Mouse (Mus musculus) kidney, adult 2 months (tissue): Measurements from ENCODE around the gene Fcrl5. TPM values are rescaled to one million over a fixed set of nuclear protein-coding genes. Genes with fewer than 3 reads are reported as not detected.
A peak's percentile ranks its signal among the peaks of the same experiment; 100 is the strongest.

ENCODE experiments used
- DNase-seq: peaks from one replicate; pipeline ENCODE4 v3.0.0; 2021
- H3K27ac ChIP-seq: fragments of 200-500 bp; 2 replicates; pipeline ENCODE4 v1.5.1; 2012; ENCODE audit warnings: low read depth, low read length, control low read depth, inconsistent platforms; ENCODE audit not compliant: insufficient read depth
- H3K27me3 ChIP-seq: fragments of 200-500 bp; replicated peaks from 2 replicates; pipeline ENCODE4 v1.6.1; 2012; ENCODE audit warnings: mild to moderate bottlenecking, moderate library complexity, low read length, inconsistent platforms; ENCODE audit not compliant: control insufficient read depth, insufficient read depth
- H3K36me3 ChIP-seq: fragments of 200-500 bp; 2 replicates; pipeline ENCODE4 v1.6.1; 2012; ENCODE audit warnings: mild to moderate bottlenecking, moderate library complexity, low read length, inconsistent platforms; ENCODE audit not compliant: control insufficient read depth, insufficient read depth
- H3K4me1 ChIP-seq: fragments of 200-500 bp; 2 replicates; pipeline ENCODE4 v1.6.1; 2011; ENCODE audit warnings: low read length; ENCODE audit not compliant: control insufficient read depth, insufficient read depth
- H3K4me3 ChIP-seq: fragments of 200-500 bp; 2 replicates; pipeline ENCODE4 v1.5.1; 2011; ENCODE audit warnings: mild to moderate bottlenecking, low read depth, low read length, control low read depth; ENCODE audit not compliant: insufficient read depth
- CTCF ChIP-seq: fragments of 200-500 bp; conservative IDR thresholded peaks from 2 replicates; pipeline ENCODE4 v1.5.1; 2011; ENCODE audit warnings: low read depth, mild to moderate bottlenecking, control low read depth, low read length, moderate library complexity, mixed read lengths; ENCODE audit not compliant: insufficient read depth, insufficient read length
- POLR2A ChIP-seq: fragments of 200-500 bp; IDR thresholded peaks from one replicate; pipeline ENCODE4 v1.6.1; 2011; ENCODE audit warnings: low read depth, low read length, control low read depth
- WGBS: fragments of 180-500 bp; shearing (Covaris S2); methylation state at CpG from one replicate; pipeline ENCODE4 v1.1.7; 2018; 5-methylcytosine and 5-hydroxymethylcytosine counted together
- polyA plus RNA-seq: library from polyadenylated mRNA; depleted of rRNA; stranded (reverse); fragments of >200 nt; gene quantifications from 2 replicates; pipeline ENCODE4 v1.2.3, GENCODE M21; 2012

The Fcrl5 gene
- polyA plus RNA-seq, 1 experiment: 0.09 TPM

- TF ChIP-seq CTCF: peak; percentile 98
- TF ChIP-seq POLR2A: no peak
- Histone ChIP-seq H3K4me3 (peak overlapping the region; percentile 11; the same call in 1 of the 2 replicates), H3K36me3 (no peaks in the 10 kb centered on the region), H3K27me3 (no peaks in the 10 kb centered on the region), H3K4me1 (peaks cover 14% of the 10 kb centered on the region), H3K27ac (0 out of 2 replicates have a peak overlapping the region, but pooled peaks have one; percentile 0)
- 20% methylated on average over 17 of the region's 17 CpGs for WGBS
- peak; percentile 93 for DNase-seq
Measured at GRCm38 (mm10) chr3:87508205-87508901, 72.8 kb downstream of the Fcrl5 start.

- Histone ChIP-seq H3K27me3 (no peaks in the 10 kb centered on the region), H3K27ac (peak overlapping the region; percentile 32), H3K4me1 (peaks cover 14% of the 10 kb centered on the region), H3K36me3 (no peaks in the 10 kb centered on the region), H3K4me3 (no peak overlapping the region)
- WGBS: 18% methylated on average over 4 of the region's 4 CpGs
- TF ChIP-seq POLR2A (no peak), CTCF (no peak; the same call in 1 of the 2 replicates)
- DNase-seq: peak; percentile 93
Measured at GRCm38 (mm10) chr3:87509061-87509460, 73.5 kb downstream of the Fcrl5 start.

GRCm38 (mm10) chr3:87510832-87511231, 75.3 kb downstream of the Fcrl5 start:
- TF ChIP-seq CTCF: no peak
- TF ChIP-seq POLR2A: no peak
- WGBS: 94% methylated on average over 9 of the region's 9 CpGs
- Histone ChIP-seq H3K4me3 (no peak overlapping the region), H3K4me1 (peaks cover 20% of the 10 kb centered on the region), H3K36me3 (no peaks in the 10 kb centered on the region), H3K27ac (no peak overlapping the region), H3K27me3 (no peaks in the 10 kb centered on the region)
- DNase-seq: no peak

GRCm38 (mm10) chr3:87511971-87512765, 76.6 kb downstream of the Fcrl5 start:
- no peak for DNase-seq
- H3K36me3 ChIP-seq: no peaks in the 10 kb centered on the region
- TF ChIP-seq POLR2A: no peak
- TF ChIP-seq CTCF: no peak
- H3K4me1 ChIP-seq: peaks cover 22% of the 10 kb centered on the region
- H3K27me3 ChIP-seq: no peaks in the 10 kb centered on the region
- H3K4me3 ChIP-seq: no peak overlapping the region
- no peak overlapping the region for H3K27ac ChIP-seq
- WGBS: 59% methylated on average over 16 of the region's 16 CpGs

GRCm38 (mm10) chr3:87515567-87516081, 80.1 kb downstream of the Fcrl5 start:
- WGBS: 33% methylated on average over 13 of the region's 13 CpGs
- DNase-seq: peak; percentile 82
- H3K27me3 ChIP-seq: no peaks in the 10 kb centered on the region
- no peak for TF ChIP-seq POLR2A
- no peak for TF ChIP-seq CTCF
- peak overlapping the region; percentile 13; the same call in 1 of the 2 replicates for H3K27ac ChIP-seq
- no peak overlapping the region for H3K4me3 ChIP-seq
- H3K36me3 ChIP-seq: no peaks in the 10 kb centered on the region
- peaks cover 8% of the 10 kb centered on the region for H3K4me1 ChIP-seq

DNA sequence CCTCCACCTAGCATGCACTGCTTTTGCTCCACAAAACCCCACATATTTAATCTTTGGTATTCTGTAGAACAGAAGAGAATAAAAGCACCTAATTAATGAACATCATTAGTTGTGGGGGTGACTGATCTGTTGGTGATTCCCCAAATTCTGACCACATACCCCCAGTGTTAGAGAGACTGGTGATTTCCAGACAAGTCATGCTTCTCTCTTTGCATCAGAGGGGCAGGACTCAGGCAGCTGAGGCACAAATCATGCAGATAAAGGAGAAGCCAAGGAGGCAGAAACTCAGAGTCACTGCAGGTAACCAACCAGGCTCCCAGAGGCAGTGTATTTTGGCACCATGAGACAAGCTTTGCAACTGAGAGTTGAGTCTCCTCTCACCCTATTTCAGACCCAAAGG, 82.9 kb downstream of the Fcrl5 start:
- DNase-seq: no peak
- TF ChIP-seq CTCF: no peak
- TF ChIP-seq POLR2A: no peak
- no peak overlapping the region for H3K27ac ChIP-seq
- H3K27me3 ChIP-seq: no peaks in the 10 kb centered on the region
- H3K4me3 ChIP-seq: no peak overlapping the region
- H3K4me1 ChIP-seq: peaks cover 8% of the 10 kb centered on the region
- H3K36me3 ChIP-seq: no peaks in the 10 kb centered on the region

- Histone ChIP-seq H3K27me3 (no peaks in the 10 kb centered on the region), H3K36me3 (no peaks in the 10 kb centered on the region), H3K27ac (no peak overlapping the region), H3K4me1 (peaks cover 3% of the 10 kb centered on the region; the same call in 1 of the 2 replicates), H3K4me3 (no peak overlapping the region)
- DNase-seq: no peak
- TF ChIP-seq POLR2A (no peak), CTCF (no peak)
- 71% methylated on average over 4 of the region's 4 CpGs for WGBS
Measured at GRCm38 (mm10) chr3:87521126-87521525, 85.6 kb downstream of the Fcrl5 start.
